Mouse (Mus musculus): ENCODE measurements at regions not wholly inside any gene's neighbourhood (a gene's known extent, or its start where the extent isn't known, plus 50 kb on each side); places are given as distances from the start of the nearest gene placed in this dataset.

GRCm38 (mm10) chr1:183865111-183865510, 148.0 kb upstream of the Dusp10 start:
- Histone ChIP-seq H3K27me3 (ENCODE audit: control insufficient read depth, insufficient read depth, insufficient read length) (no peaks in the 10 kb centered on the region), H3K4me3 (no peak overlapping the region), H3K36me3 (ENCODE audit: control insufficient read depth, insufficient read depth) (no peaks in the 10 kb centered on the region), H3ac (ENCODE audit: control insufficient read depth, insufficient read length) (no peak overlapping the region), H3K79me2 (ENCODE audit: control insufficient read depth, insufficient read depth) (no peaks in the 10 kb centered on the region), H3K4me2 (ENCODE audit: low read depth) (peak overlapping the region; percentile 28)
- TF ChIP-seq E2F4 (IDR thresholded peaks at IDR 0.05; ENCODE audit: insufficient read depth) (no peak), USF1 (IDR thresholded peaks at IDR 0.05; ENCODE audit: low read depth) (no peak), SRF (IDR thresholded peaks at IDR 0.05; ENCODE audit: control insufficient read depth, insufficient read length, low read depth) (no peak), TCF3 (IDR thresholded peaks at IDR 0.05; ENCODE audit: insufficient read length, low read depth) (no peak), REST (IDR thresholded peaks at IDR 0.05; ENCODE audit: insufficient read depth, insufficient read length) (no peak), CEBPB (IDR thresholded peaks at IDR 0.05; ENCODE audit: insufficient read depth, poor library complexity, severe bottlenecking) (no peak), MYOD1 (IDR thresholded peaks at IDR 0.05; ENCODE audit: control insufficient read depth in 1 of 3, insufficient read length in 2 of 3, low read depth in 2 of 3) (no peak), MYOG (IDR thresholded peaks at IDR 0.05; ENCODE audit: control insufficient read depth in 1 of 3, insufficient read depth in 1 of 3, insufficient read length in 2 of 3, low read depth in 2 of 3) (no peak), POLR2A (IDR thresholded peaks at IDR 0.05; ENCODE audit: insufficient read length, low read depth) (no peak), MAX (IDR thresholded peaks at IDR 0.05; ENCODE audit: low read depth) (no peak), POLR2AphosphoS2 (IDR thresholded peaks at IDR 0.05; ENCODE audit: insufficient read length, low read depth) (no peak), TCF12 (IDR thresholded peaks at IDR 0.05; ENCODE audit: insufficient read depth, poor library complexity, severe bottlenecking) (no peak)

GRCm38 (mm10) chr1:183865586-183865985, 147.5 kb upstream of the Dusp10 start:
- Histone ChIP-seq H3K4me2 (ENCODE audit: low read depth) (peak overlapping the region; percentile 28), H3K4me3 (no peak overlapping the region), H3K27me3 (ENCODE audit: control insufficient read depth, insufficient read depth, insufficient read length) (no peaks in the 10 kb centered on the region), H3K36me3 (ENCODE audit: control insufficient read depth, insufficient read depth) (no peaks in the 10 kb centered on the region), H3ac (ENCODE audit: control insufficient read depth, insufficient read length) (no peak overlapping the region), H3K79me2 (ENCODE audit: control insufficient read depth, insufficient read depth) (no peaks in the 10 kb centered on the region)
- TF ChIP-seq POLR2A (IDR thresholded peaks at IDR 0.05; ENCODE audit: insufficient read length, low read depth) = no peak
- no peak for TF ChIP-seq TCF12 (IDR thresholded peaks at IDR 0.05; ENCODE audit: insufficient read depth, poor library complexity, severe bottlenecking)
- TF ChIP-seq MYOD1 (IDR thresholded peaks at IDR 0.05; ENCODE audit: control insufficient read depth in 1 of 3, insufficient read length in 2 of 3, low read depth in 2 of 3) = no peak
- TF ChIP-seq USF1 (IDR thresholded peaks at IDR 0.05; ENCODE audit: low read depth) = no peak
- no peak for TF ChIP-seq TCF3 (IDR thresholded peaks at IDR 0.05; ENCODE audit: insufficient read length, low read depth)
- no peak for TF ChIP-seq MYOG (IDR thresholded peaks at IDR 0.05; ENCODE audit: control insufficient read depth in 1 of 3, insufficient read depth in 1 of 3, insufficient read length in 2 of 3, low read depth in 2 of 3)
- TF ChIP-seq POLR2AphosphoS2 (IDR thresholded peaks at IDR 0.05; ENCODE audit: insufficient read length, low read depth) = no peak
- no peak for TF ChIP-seq E2F4 (IDR thresholded peaks at IDR 0.05; ENCODE audit: insufficient read depth)
- no peak for TF ChIP-seq MAX (IDR thresholded peaks at IDR 0.05; ENCODE audit: low read depth)

GRCm38 (mm10) chr1:183868965-183869364, 144.1 kb upstream of the Dusp10 start:
- no peak overlapping the region for H3ac ChIP-seq (ENCODE audit: control insufficient read depth, insufficient read length)
- H3K79me2 ChIP-seq (ENCODE audit: control insufficient read depth, insufficient read depth) = no peaks in the 10 kb centered on the region
- H3K4me3 ChIP-seq = no peak overlapping the region
- no peaks in the 10 kb centered on the region for H3K27me3 ChIP-seq (ENCODE audit: control insufficient read depth, insufficient read depth, insufficient read length)
- TF ChIP-seq CEBPB (IDR thresholded peaks at IDR 0.05; ENCODE audit: insufficient read depth, poor library complexity, severe bottlenecking) = 0 out of 2 replicates have a peak, but pooled peaks have one; percentile 14
- TF ChIP-seq MYOG (IDR thresholded peaks at IDR 0.05; ENCODE audit: control insufficient read depth in 1 of 3, insufficient read depth in 1 of 3, insufficient read length in 2 of 3, low read depth in 2 of 3) = peak in 2 of 3 experiments; percentile 73 to 84
- TF ChIP-seq TCF3 (IDR thresholded peaks at IDR 0.05; ENCODE audit: insufficient read length, low read depth) = peak; percentile 62
- TF ChIP-seq MAX (IDR thresholded peaks at IDR 0.05; ENCODE audit: low read depth) = no peak
- TF ChIP-seq E2F4 (IDR thresholded peaks at IDR 0.05; ENCODE audit: insufficient read depth) = no peak
- TF ChIP-seq USF1 (IDR thresholded peaks at IDR 0.05; ENCODE audit: low read depth) = no peak
- no peak for TF ChIP-seq REST (IDR thresholded peaks at IDR 0.05; ENCODE audit: insufficient read depth, insufficient read length)
- TF ChIP-seq MYOD1 (IDR thresholded peaks at IDR 0.05; ENCODE audit: control insufficient read depth in 1 of 3, insufficient read length in 2 of 3, low read depth in 2 of 3) = peak; percentile 95 to 98 (median 96)
- TF ChIP-seq SRF (IDR thresholded peaks at IDR 0.05; ENCODE audit: control insufficient read depth, insufficient read length, low read depth) = no peak
- TF ChIP-seq POLR2AphosphoS2 (IDR thresholded peaks at IDR 0.05; ENCODE audit: insufficient read length, low read depth) = no peak
- TF ChIP-seq TCF12 (IDR thresholded peaks at IDR 0.05; ENCODE audit: insufficient read depth, poor library complexity, severe bottlenecking) = peak; percentile 81
- TF ChIP-seq POLR2A (IDR thresholded peaks at IDR 0.05; ENCODE audit: insufficient read length, low read depth) = no peak
- peak overlapping the region; percentile 63 for H3K4me2 ChIP-seq (ENCODE audit: low read depth)
- no peaks in the 10 kb centered on the region for H3K36me3 ChIP-seq (ENCODE audit: control insufficient read depth, insufficient read depth)

GRCm38 (mm10) chr1:183895936-183896335, 117.2 kb upstream of the Dusp10 start:
- Histone ChIP-seq H3K36me3 (ENCODE audit: control insufficient read depth, insufficient read depth) (no peaks in the 10 kb centered on the region), H3K4me2 (ENCODE audit: low read depth) (no peak overlapping the region), H3K27me3 (ENCODE audit: control insufficient read depth, insufficient read depth, insufficient read length) (no peaks in the 10 kb centered on the region), H3ac (ENCODE audit: control insufficient read depth, insufficient read length) (no peak overlapping the region), H3K4me3 (no peak overlapping the region), H3K79me2 (ENCODE audit: control insufficient read depth, insufficient read depth) (no peaks in the 10 kb centered on the region)
- TF ChIP-seq MYOD1 (IDR thresholded peaks at IDR 0.05; ENCODE audit: control insufficient read depth in 1 of 3, insufficient read length in 2 of 3, low read depth in 2 of 3) = no peak

- TF ChIP-seq POLR2A (IDR thresholded peaks at IDR 0.05; ENCODE audit: insufficient read length, low read depth) = no peak
- peak in 1 of 3 experiments; percentile 34 for TF ChIP-seq MYOD1 (IDR thresholded peaks at IDR 0.05; ENCODE audit: control insufficient read depth in 1 of 3, insufficient read length in 2 of 3, low read depth in 2 of 3)
- H3K36me3 ChIP-seq (ENCODE audit: control insufficient read depth, insufficient read depth) = no peaks in the 10 kb centered on the region
- H3K4me3 ChIP-seq = no peak overlapping the region
- no peak overlapping the region for H3K4me2 ChIP-seq (ENCODE audit: low read depth)
- no peak overlapping the region for H3ac ChIP-seq (ENCODE audit: control insufficient read depth, insufficient read length)
- H3K27me3 ChIP-seq (ENCODE audit: control insufficient read depth, insufficient read depth, insufficient read length) = no peaks in the 10 kb centered on the region
- no peaks in the 10 kb centered on the region for H3K79me2 ChIP-seq (ENCODE audit: control insufficient read depth, insufficient read depth)
Observed at GRCm38 (mm10) chr1:183898091-183898490, 115.0 kb upstream of the Dusp10 start.
